Mouse (Mus musculus) midbrain, embryonic 16.5 days (tissue): ENCODE measurements around the gene Olfr211. TPM values are rescaled to one million over a fixed set of nuclear protein-coding genes. Genes with fewer than 3 reads are reported as not detected.
"Not testable (repeated sequence)": the region's sequence is repeated elsewhere in the genome, so short reads cannot be mapped to it uniquely, and the experiment has no call there.

Experiments
- ATAC-seq: fragments of 200-750 bp; cut with Nextera tagmentation; 2 replicates; pipeline ENCODE4 v1.8.0; 2017; ENCODE audit warnings: moderate TSS enrichment
- H3K27ac ChIP-seq: fragments of 300-500 bp; sonication (generic); 2 replicates; pipeline ENCODE4 v1.5.1; 2014; ENCODE audit warnings: mild to moderate bottlenecking, low read length, mixed read lengths
- H3K27me3 ChIP-seq: fragments of 300-500 bp; sonication (generic); 2 replicates; pipeline ENCODE4 v1.6.1; 2014; ENCODE audit warnings: low read depth, low read length, mixed read lengths; ENCODE audit not compliant: control insufficient read depth, insufficient read depth
- H3K36me3 ChIP-seq: fragments of 300-500 bp; sonication (generic); 2 replicates; pipeline ENCODE4 v1.6.1; 2014; ENCODE audit warnings: mild to moderate bottlenecking, low read length, moderate library complexity, mixed read lengths; ENCODE audit not compliant: control insufficient read depth, insufficient read depth
- H3K4me1 ChIP-seq: fragments of 300-500 bp; sonication (generic); 2 replicates; pipeline ENCODE4 v1.6.1; 2014; ENCODE audit warnings: mild to moderate bottlenecking, low read length, mixed read lengths; ENCODE audit not compliant: control insufficient read depth, insufficient read depth
- H3K4me2 ChIP-seq: fragments of 300-500 bp; sonication (generic); 2 replicates; pipeline ENCODE4 v1.6.1; 2014; ENCODE audit warnings: mild to moderate bottlenecking, low read length, mixed read lengths
- H3K4me3 ChIP-seq: fragments of 300-500 bp; sonication (generic); 2 replicates; pipeline ENCODE4 v1.5.1; 2014; ENCODE audit warnings: low read depth, mild to moderate bottlenecking, low read length, moderate library complexity, mixed read lengths
- H3K9ac ChIP-seq: fragments of 300-500 bp; sonication (generic); 2 replicates; pipeline ENCODE4 v1.6.1; 2014; ENCODE audit warnings: low read depth, low read length, mixed read lengths
- H3K9me3 ChIP-seq: fragments of 300-500 bp; sonication (generic); replicated peaks from 2 replicates; pipeline ENCODE4 v1.6.1; 2014; ENCODE audit warnings: mild to moderate bottlenecking, low read length, mixed read lengths; ENCODE audit not compliant: control insufficient read depth, poor library complexity, severe bottlenecking
- WGBS: fragments of 180-500 bp; shearing (Covaris S2); extraction: QIAGEN DNeasy Blood & Tissue Kit; methylation state at CpG from one replicate; pipeline ENCODE4 v1.1.7; 2014; 5-methylcytosine and 5-hydroxymethylcytosine counted together
- polyA plus RNA-seq: library from polyadenylated mRNA; unstranded; fragments of >200 nt; fragmentation: Nextera tagmentation; extraction: Ambion mirVana; gene quantifications from 2 replicates; pipeline ENCODE4 v1.2.1, GENCODE M21; 2015

The Olfr211 gene
- polyA plus RNA-seq, 1 experiment from 2014 or later = not detected

DNA sequence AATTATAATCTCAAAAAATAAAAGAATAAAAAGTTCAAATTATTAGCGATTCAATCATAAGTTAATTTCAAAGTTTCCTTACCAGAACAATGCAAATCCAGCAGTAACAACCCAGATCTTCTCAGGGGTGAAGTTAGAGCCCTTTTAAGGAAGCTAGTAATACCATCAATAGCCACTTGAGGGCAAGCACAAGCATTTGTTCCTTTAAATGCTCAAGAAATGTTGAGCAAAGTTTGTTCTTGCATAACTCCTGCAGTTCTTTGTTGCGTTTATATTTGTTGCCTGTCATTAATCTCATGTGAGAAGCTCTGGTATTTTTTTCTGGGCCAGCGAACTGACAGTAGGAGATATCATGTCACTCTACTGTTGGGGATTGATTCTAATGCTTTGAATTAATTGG, 20.8 kb upstream of the Olfr211 start:
- WGBS = 35% methylated on average over 3 of the region's 3 CpGs
- Histone ChIP-seq H3K4me3 (no peak overlapping the region), H3K27me3 (no peaks in the 10 kb centered on the region), H3K9me3 (no peaks in the 10 kb centered on the region), H3K36me3 (no peaks in the 10 kb centered on the region), H3K27ac (no peak overlapping the region), H3K4me1 (no peaks in the 10 kb centered on the region), H3K4me2 (no peak overlapping the region), H3K9ac (no peak overlapping the region)
- ATAC-seq = no peak

DNA sequence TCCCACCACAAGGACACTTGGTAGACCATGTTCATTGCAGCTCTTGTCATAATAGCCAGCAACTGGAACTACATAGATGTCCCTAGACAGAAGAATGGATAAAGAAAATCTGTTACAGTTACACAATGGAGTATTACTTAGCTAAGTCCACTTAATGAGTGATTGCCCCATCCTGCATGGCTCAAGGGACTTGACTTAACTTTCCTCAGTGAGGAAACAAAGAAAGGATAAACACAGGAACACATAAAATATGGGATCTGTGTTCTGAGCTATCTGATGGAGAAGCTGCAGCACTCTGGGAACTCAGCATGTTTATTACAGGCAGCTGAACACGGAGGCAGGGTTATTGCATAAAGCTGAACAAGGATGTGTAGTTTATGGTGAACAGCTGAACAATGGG, 3.8 kb upstream of the Olfr211 start:
- Histone ChIP-seq H3K4me2 (no peak overlapping the region), H3K36me3 (no peaks in the 10 kb centered on the region), H3K4me3 (no peak overlapping the region), H3K27me3 (no peaks in the 10 kb centered on the region), H3K27ac (no peak overlapping the region), H3K4me1 (peaks cover 4% of the 10 kb centered on the region; the same call in 1 of the 2 replicates), H3K9me3 (peaks cover 2% of the 10 kb centered on the region; the same call in 1 of the 2 replicates), H3K9ac (no peak overlapping the region)
- WGBS = 76% methylated on average over 1 of the region's 1 CpGs
- no peak for ATAC-seq

DNA sequence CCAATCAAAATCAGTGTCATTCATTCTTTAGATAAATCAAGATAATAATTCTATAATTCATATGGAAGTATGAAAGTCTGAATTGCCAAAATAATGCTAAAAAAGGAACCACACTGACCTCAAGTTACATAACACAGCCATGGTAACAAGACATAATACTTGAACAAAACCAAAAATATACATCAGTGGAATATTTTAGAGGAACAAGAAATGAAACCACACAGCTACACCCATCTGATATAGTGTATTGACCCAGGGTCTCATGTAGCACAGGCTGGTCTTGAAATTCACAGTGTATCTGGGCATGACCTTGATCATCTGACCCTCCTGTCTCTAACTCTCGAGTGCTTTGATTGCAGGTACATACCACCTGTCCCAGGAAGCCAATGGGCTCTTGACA, 2.1 kb upstream of the Olfr211 start:
- Histone ChIP-seq H3K9me3 (no peaks in the 10 kb centered on the region; the same call in 1 of the 2 replicates), H3K36me3 (no peaks in the 10 kb centered on the region), H3K4me2 (no peak overlapping the region), H3K27ac (no peak overlapping the region), H3K4me3 (no peak overlapping the region), H3K4me1 (peaks cover 4% of the 10 kb centered on the region; the same call in 1 of the 2 replicates), H3K9ac (no peak overlapping the region), H3K27me3 (no peaks in the 10 kb centered on the region)
- no peak for ATAC-seq
- WGBS = 71% methylated on average over 1 of the region's 1 CpGs

DNA sequence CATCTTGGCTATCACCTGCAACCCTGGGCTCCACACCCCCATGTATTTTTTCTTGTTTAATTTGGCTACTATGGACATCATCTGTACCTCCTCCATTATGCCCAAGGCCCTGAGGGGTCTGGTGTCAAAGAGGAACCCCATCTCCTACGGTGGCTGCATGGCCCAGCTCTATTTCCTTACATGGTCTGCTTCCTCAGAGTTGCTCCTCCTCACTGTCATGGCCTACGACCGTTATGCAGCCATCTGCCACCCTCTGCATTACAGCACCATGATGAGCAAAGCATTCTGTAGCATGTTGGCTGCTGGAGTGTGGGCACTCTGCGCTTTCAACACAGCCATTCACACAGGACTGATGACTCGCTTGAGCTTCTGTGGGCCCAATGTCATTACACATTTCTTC, 4.9 kb downstream of the Olfr211 start:
- H3K27ac ChIP-seq = no peak overlapping the region
- no peaks in the 10 kb centered on the region for H3K36me3 ChIP-seq
- no peak overlapping the region for H3K4me3 ChIP-seq
- H3K27me3 ChIP-seq = no peaks in the 10 kb centered on the region
- 94% methylated on average over 5 of the region's 5 CpGs for WGBS
- H3K4me1 ChIP-seq = peaks cover 4% of the 10 kb centered on the region; the same call in 1 of the 2 replicates
- H3K9me3 ChIP-seq = no peaks in the 10 kb centered on the region
- no peak overlapping the region for H3K9ac ChIP-seq
- no peak overlapping the region for H3K4me2 ChIP-seq
- no peak for ATAC-seq

DNA sequence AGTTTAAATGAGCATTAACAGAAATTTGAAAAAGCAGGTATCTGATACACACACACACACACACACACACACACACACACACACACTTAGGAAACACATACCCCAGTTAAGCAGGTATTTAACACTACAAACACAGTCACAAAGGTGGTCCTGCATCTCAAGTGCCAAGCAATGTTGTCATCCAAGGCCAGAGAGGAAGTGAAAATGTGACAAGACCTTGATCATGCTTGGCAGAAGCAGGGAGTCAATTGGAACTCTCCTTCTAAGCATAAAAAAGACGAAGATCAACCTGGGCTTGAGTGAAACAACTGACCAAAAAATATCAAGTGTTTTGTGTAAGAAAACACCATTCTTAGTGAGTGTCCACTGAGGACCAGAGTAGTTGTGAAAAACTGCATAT, 7.1 kb downstream of the Olfr211 start:
- Histone ChIP-seq H3K4me2 (no peak overlapping the region), H3K27me3 (no peaks in the 10 kb centered on the region), H3K9ac (no peak overlapping the region), H3K9me3 (0 out of 2 replicates have a peak, but pooled peaks cover under 1% of the 10 kb centered on the region), H3K4me3 (no peak overlapping the region), H3K27ac (no peak overlapping the region), H3K36me3 (no peaks in the 10 kb centered on the region), H3K4me1 (no peaks in the 10 kb centered on the region)
- WGBS = 84% methylated on average over 1 of the region's 1 CpGs
- ATAC-seq = no peak

DNA sequence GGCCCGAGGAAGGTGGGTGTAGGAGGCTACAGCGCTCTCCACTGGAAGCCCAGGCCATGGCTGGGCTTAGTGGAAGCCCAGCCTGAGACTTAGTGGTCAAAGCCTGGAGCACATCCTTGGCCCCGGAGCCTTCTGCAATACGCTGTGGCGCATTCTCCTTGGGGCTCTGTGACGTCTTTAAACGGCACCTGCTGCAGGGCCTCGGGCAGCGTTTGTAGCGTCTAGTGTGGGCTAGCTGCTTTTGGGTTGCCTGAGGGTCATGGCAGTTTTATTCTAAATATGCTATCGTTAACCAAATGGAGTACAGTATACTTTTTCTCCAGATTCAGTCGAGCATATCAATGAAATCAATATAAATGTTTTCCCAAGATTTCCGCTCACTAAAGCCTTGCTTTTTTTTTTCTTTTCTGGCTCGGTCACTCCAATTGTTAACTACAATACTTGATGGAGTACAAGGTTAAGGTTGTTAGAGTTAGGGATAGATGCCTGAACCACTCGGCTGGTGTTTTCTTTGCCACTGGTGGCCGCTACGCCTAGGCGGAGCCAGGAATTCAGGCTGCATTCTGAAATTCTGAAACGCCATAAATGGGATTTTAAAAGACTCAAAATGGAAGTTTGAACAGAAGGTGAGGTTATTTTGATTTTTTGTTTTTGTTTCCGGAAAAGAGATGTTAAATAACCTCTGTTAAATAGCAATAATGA, 17.6 kb downstream of the Olfr211 start, which contains the start of gene Olfr212:
Olfr212 (plus strand) TSS at position 215 of the 702 bp plus-strand sequence.
- H3K27me3 ChIP-seq, H3K4me3 ChIP-seq, H3K4me2 ChIP-seq, ATAC-seq, H3K27ac ChIP-seq, H3K36me3 ChIP-seq, H3K9ac ChIP-seq, H3K9me3 ChIP-seq, H3K4me1 ChIP-seq: not testable (repeated sequence)
- 95% methylated on average over 19 of the region's 20 CpGs for WGBS

DNA sequence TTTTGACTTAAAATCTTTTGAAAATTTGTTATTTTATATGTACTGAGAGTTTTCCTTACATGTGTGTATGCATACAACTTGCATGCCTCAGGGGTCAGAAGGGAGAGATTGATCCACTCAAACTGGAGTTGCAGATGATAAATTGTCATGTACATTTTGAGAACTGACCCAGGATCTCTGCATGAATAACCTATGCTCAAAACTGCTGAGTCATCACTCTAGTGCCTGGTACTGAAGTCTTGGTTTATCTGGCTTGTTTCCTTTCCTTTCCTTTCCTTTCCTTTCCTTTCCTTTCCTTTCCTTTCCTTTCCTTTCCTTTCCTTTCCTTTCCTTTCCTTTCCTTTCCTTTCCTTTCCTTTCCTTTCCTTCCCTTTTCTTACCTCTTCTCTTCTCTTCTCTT, 25.9 kb downstream of the Olfr211 start:
- no peaks in the 10 kb centered on the region for H3K4me1 ChIP-seq
- H3K27ac ChIP-seq = no peak overlapping the region
- no peak overlapping the region for H3K4me2 ChIP-seq
- H3K4me3 ChIP-seq = no peak overlapping the region
- no peaks in the 10 kb centered on the region for H3K36me3 ChIP-seq
- H3K27me3 ChIP-seq = no peaks in the 10 kb centered on the region
- no peaks in the 10 kb centered on the region for H3K9me3 ChIP-seq
- H3K9ac ChIP-seq = no peak overlapping the region
- ATAC-seq = no peak

DNA sequence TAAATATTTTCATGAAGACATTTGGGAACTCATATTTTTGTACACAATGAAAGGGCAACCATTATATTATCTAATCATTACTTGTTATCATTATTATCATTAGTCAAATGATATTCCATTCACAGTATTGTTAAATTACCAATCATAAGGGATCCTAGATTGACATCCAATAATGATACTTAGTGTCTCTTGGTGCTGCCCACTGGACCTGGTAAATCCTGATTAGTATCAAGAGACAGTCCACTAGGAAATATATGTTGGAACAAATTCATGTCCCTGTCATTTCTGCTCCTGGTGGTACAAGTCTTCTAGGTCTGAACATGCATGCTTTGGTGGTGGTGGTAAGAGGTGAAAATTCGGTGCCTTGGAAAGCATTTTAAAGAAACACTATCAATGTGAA, 49.3 kb downstream of the Olfr211 start, which contains the start of gene Olfr213:
Olfr213 (plus strand) TSS at position 301 of the 400 bp plus-strand sequence.
- Histone ChIP-seq H3K36me3 (no peaks in the 10 kb centered on the region), H3K27me3 (no peaks in the 10 kb centered on the region), H3K4me1 (no peaks in the 10 kb centered on the region), H3K4me2 (no peak within 1 kb of the TSS), H3K9ac (no peak within 1 kb of the TSS), H3K4me3 (no peak within 1 kb of the TSS), H3K9me3 (no peaks in the 10 kb centered on the region), H3K27ac (no peak within 1 kb of the TSS)
- no peak for ATAC-seq
- 86% methylated on average over 1 of the region's 1 CpGs for WGBS

DNA sequence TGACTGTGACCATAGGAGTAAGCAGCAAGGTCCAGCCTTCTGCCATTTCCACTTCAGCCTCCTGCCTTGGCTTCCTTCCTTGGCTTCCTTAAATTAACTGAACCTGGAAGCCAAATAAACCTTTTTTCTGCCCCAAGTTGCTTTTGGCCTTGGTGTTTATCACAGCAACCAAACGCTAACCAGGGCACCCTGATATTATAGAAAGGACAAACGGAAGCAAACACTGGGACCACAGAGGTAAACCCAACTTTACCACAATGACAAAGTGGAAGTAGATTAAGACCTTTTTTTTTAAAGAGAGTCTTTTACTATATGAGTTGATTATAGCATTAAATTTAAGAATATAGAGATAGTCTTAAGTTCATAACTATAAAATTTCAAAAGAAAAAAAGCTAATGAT, 53.6 kb downstream of the Olfr211 start:
- no peaks in the 10 kb centered on the region for H3K4me1 ChIP-seq
- no peak overlapping the region for H3K4me2 ChIP-seq
- H3K4me3 ChIP-seq = no peak overlapping the region
- no peak overlapping the region for H3K9ac ChIP-seq
- ATAC-seq = no peak
- H3K36me3 ChIP-seq = no peaks in the 10 kb centered on the region
- 89% methylated on average over 2 of the region's 2 CpGs for WGBS
- H3K27me3 ChIP-seq = no peaks in the 10 kb centered on the region
- no peak overlapping the region for H3K27ac ChIP-seq
- no peaks in the 10 kb centered on the region for H3K9me3 ChIP-seq
